Mouse (Mus musculus): ENCODE measurements around the gene Htatip2.

Htatip2 gene

GRCm38 (mm10) chr7:49786618-49787382 is 27.9 kb downstream of the Htatip2 start:
- DNase-seq, result peak; percentile 44

- DNase-seq, result no peak
Measured at GRCm38 (mm10) chr7:49787383-49787645, 28.4 kb downstream of the Htatip2 start.

- DNase-seq, result no peak
Measured at GRCm38 (mm10) chr7:49794304-49794703, 35.4 kb downstream of the Htatip2 start.

- no peak for DNase-seq
Measured at GRCm38 (mm10) chr7:49797171-49797570, 38.3 kb downstream of the Htatip2 start.

- no peak for DNase-seq
Measured at GRCm38 (mm10) chr7:49803511-49803910, 44.6 kb downstream of the Htatip2 start.

- DNase-seq, result no peak
Measured at GRCm38 (mm10) chr7:49804638-49805165, 45.8 kb downstream of the Htatip2 start.

GRCm38 (mm10) chr7:49805618-49806017 is 46.7 kb downstream of the Htatip2 start:
- DNase-seq, result no peak

GRCm38 (mm10) chr7:49807093-49807682 is 48.3 kb downstream of the Htatip2 start:
- no peak for DNase-seq

- DNase-seq, result no peak
Measured at GRCm38 (mm10) chr7:49807846-49808622, 49.1 kb downstream of the Htatip2 start.

- no peak for DNase-seq
Measured at GRCm38 (mm10) chr7:49809100-49809499, 50.2 kb downstream of the Htatip2 start.

- no peak for DNase-seq
Measured at GRCm38 (mm10) chr7:49809562-49809961, 50.6 kb downstream of the Htatip2 start.

GRCm38 (mm10) chr7:49811346-49811745 is 52.4 kb downstream of the Htatip2 start:
- no peak for DNase-seq

GRCm38 (mm10) chr7:49819393-49819792 is 60.5 kb downstream of the Htatip2 start:
- no peak for DNase-seq

GRCm38 (mm10) chr7:49821370-49821769 is 62.5 kb downstream of the Htatip2 start:
- DNase-seq, result no peak

- no peak for DNase-seq
Measured at GRCm38 (mm10) chr7:49822028-49822427, 63.1 kb downstream of the Htatip2 start.
